Mouse (Mus musculus): ENCODE measurements around the gene Olfr527. TPM values are rescaled to one million over a fixed set of nuclear protein-coding genes. Genes with fewer than 3 reads are reported as not detected.

Gene Olfr527
- not detected for total RNA-seq (2021)

GRCm38 (mm10) chr7:140333717-140334116, at the start of gene Olfr527:
Olfr527 (plus strand) TSS chr7:140334017.
- intact Hi-C loops (cut with DNase I) = no loop called here
- DNase-seq = no peak

GRCm38 (mm10) chr7:140295746-140296145, 38.1 kb upstream of the Olfr527 start:
- intact Hi-C loops (cut with DNase I) = no loop called here
- no peak for DNase-seq

GRCm38 (mm10) chr7:140296876-140297275, 36.9 kb upstream of the Olfr527 start:
- intact Hi-C loops (cut with DNase I) = no loop called here
- DNase-seq = no peak

- DNase-seq = no peak
- intact Hi-C loops (cut with DNase I) = no loop called here
These were observed 34.4 kb upstream of the Olfr527 start for GRCm38 (mm10) chr7:140299416-140299815.

GRCm38 (mm10) chr7:140319861-140320385, 13.9 kb upstream of the Olfr527 start:
- no peak for DNase-seq
- intact Hi-C loops (cut with DNase I) = loop anchor here (5.0 kb wide), 1 partner anchor 127 kb away; no protein-coding TSS in a partner anchor

- no peak for DNase-seq
- intact Hi-C loops (cut with DNase I) = loop anchor here (5.0 kb wide), 1 partner anchor 127 kb away; no protein-coding TSS in a partner anchor
These were observed 13.3 kb upstream of the Olfr527 start, which contains the start of gene Olfr525 for GRCm38 (mm10) chr7:140320558-140320957. Olfr525 (plus strand) TSS chr7:140320858.

GRCm38 (mm10) chr7:140321135-140321534, 12.7 kb upstream of the Olfr527 start:
- intact Hi-C loops (cut with DNase I) = loop anchor here (5.0 kb wide), 1 partner anchor 126 kb away; no protein-coding TSS in a partner anchor
- DNase-seq = no peak

- no peak for DNase-seq
- intact Hi-C loops (cut with DNase I) = no loop called here
These were observed 4.0 kb upstream of the Olfr527 start for GRCm38 (mm10) chr7:140329766-140330304.

- no peak for DNase-seq
These were observed 27.8 kb downstream of the Olfr527 start, which contains the start of gene Olfr60 for GRCm38 (mm10) chr7:140361571-140361970. Olfr60 (minus strand) TSS chr7:140361671.

GRCm38 (mm10) chr7:140374300-140374699, 40.5 kb downstream of the Olfr527 start:
- intact Hi-C loops (cut with DNase I) = no loop called here
- DNase-seq = no peak

More at GRCm38 (mm10) chr7:140361571-140361970, 27.8 kb downstream of the Olfr527 start, which contains the start of gene Olfr60:
- intact Hi-C loops (cut with DNase I) = no loop called here

GRCm38 (mm10) chr7:140376231-140376630, 42.4 kb downstream of the Olfr527 start, which contains the start of gene Olfr530:
Olfr530 (minus strand) TSS chr7:140376331.
- intact Hi-C loops (cut with DNase I) = no loop called here

GRCm38 (mm10) chr7:140376911-140377310, 43.1 kb downstream of the Olfr527 start:
- no peak for DNase-seq
- intact Hi-C loops (cut with DNase I) = no loop called here

More at GRCm38 (mm10) chr7:140376231-140376630, 42.4 kb downstream of the Olfr527 start, which contains the start of gene Olfr530:
- DNase-seq = no peak

Other genes with a start within 250 kb of the Olfr527 start
- gene Prap1, start 240.6 kb upstream of the Olfr527 start, total RNA-seq (2021) = not detected
- gene Fuom, start 231.6 kb upstream of the Olfr527 start, total RNA-seq (2021) = 10 to 100 TPM; 90.7 to 93.7 TPM
- gene Paox, start 218.2 kb upstream of the Olfr527 start, total RNA-seq (2021) = 1 to 10 TPM; 4.1 to 5.6 TPM
- 100 to 1,000 TPM; 240 to 272 TPM for gene Echs1, start 217.5 kb upstream of the Olfr527 start, total RNA-seq (2021)
- gene Mtg1, start 196.5 kb upstream of the Olfr527 start, total RNA-seq (2021) = 10 to 100 TPM; 22.9 to 25.3 TPM
- under 1 TPM; 0.50 to 0.55 TPM for gene Sprn, start 179.1 kb upstream of the Olfr527 start, total RNA-seq (2021)
- not detected for gene Olfr522, start 169.3 kb upstream of the Olfr527 start, total RNA-seq (2021)
- gene Olfr523, start 160.8 kb upstream of the Olfr527 start, total RNA-seq (2021) = not detected
- gene Olfr524, start 128.1 kb upstream of the Olfr527 start, total RNA-seq (2021) = not detected
- not detected for gene Cd163l1, start 115.8 kb upstream of the Olfr527 start, total RNA-seq (2021)
- not detected for gene 5830411N06Rik, start 86.7 kb upstream of the Olfr527 start, total RNA-seq (2021)
- gene Olfr525, start 13.2 kb upstream of the Olfr527 start, total RNA-seq (2021) = not detected
- gene Olfr60, start 27.7 kb downstream of the Olfr527 start, total RNA-seq (2021) = not detected
- gene Olfr530, start 42.3 kb downstream of the Olfr527 start, total RNA-seq (2021) = not detected
- gene Olfr531, start 68.9 kb downstream of the Olfr527 start, total RNA-seq (2021) = not detected
- not detected for gene Olfr532, start 87.6 kb downstream of the Olfr527 start, total RNA-seq (2021)
- not detected for gene Olfr533, start 129.4 kb downstream of the Olfr527 start, total RNA-seq (2021)
- not detected for gene Olfr535, start 150.2 kb downstream of the Olfr527 start, total RNA-seq (2021)
- not detected for gene Olfr536, start 173.4 kb downstream of the Olfr527 start, total RNA-seq (2021)
- not detected for gene Olfr538, start 233.9 kb downstream of the Olfr527 start, total RNA-seq (2021)